Mouse (Mus musculus) MEL (cell line): ENCODE data around the gene Pam16.

Source experiments
- CHD2 ChIP-seq: IDR thresholded peaks from 2 replicates; pipeline ENCODE4 v1.6.1; 2011; ENCODE audit warnings: low read length, improper control_type of control experiment
- ELF1 ChIP-seq: IDR thresholded peaks from 2 replicates; pipeline ENCODE4 v1.6.1; 2014; ENCODE audit warnings: low read depth, mild to moderate bottlenecking, inconsistent platforms, low read length, improper control_type of control experiment, moderate library complexity
- HCFC1 ChIP-seq: IDR thresholded peaks from 2 replicates; pipeline ENCODE4 v1.6.1; 2012; ENCODE audit warnings: low read depth, mild to moderate bottlenecking, inconsistent platforms, low read length, improper control_type of control experiment, moderate library complexity
- MYC ChIP-seq: IDR thresholded peaks from 2 replicates; pipeline ENCODE4 v1.6.1; 2011; ENCODE audit warnings: low read depth, mild to moderate bottlenecking, low read length, improper control_type of control experiment, moderate library complexity

GRCm38 (mm10) chr16:4651081-4651480, 26.3 kb upstream of the Pam16 start:
- TF ChIP-seq MYC (no peak), CHD2 (no peak), ELF1 (no peak), HCFC1 (no peak)
